Mouse (Mus musculus): ENCODE data around the gene Kirrel3.

The Kirrel3 gene

DNA sequence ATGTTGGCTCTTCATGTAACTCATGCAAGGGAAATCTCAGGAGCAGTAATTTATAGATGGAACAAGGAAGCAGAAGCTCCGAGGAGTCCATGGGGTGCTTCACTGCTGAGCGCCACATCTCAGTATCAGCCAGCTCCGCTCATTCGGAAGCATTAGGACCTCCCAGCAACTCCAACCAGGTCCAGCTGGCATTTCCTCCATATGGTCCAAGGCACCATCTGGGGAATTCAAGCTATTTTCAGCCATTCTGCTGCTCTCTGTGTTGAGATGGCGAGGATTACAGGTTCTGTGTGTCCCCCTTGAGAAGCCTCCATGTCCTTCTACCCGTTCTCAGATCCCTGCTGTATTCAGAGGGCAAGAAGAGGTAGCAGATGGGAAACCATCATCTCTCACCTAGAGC, 419.5 kb downstream of the Kirrel3 start:
- DNase-seq, result no peak

- DNase-seq, result no peak
Observed at GRCm38 (mm10) chr9:34908040-34908439, 422.3 kb downstream of the Kirrel3 start.

GRCm38 (mm10) chr9:34911838-34912237, 426.1 kb downstream of the Kirrel3 start:
- no peak for DNase-seq

GRCm38 (mm10) chr9:34912273-34912972, 426.7 kb downstream of the Kirrel3 start:
- no peak for DNase-seq

DNA sequence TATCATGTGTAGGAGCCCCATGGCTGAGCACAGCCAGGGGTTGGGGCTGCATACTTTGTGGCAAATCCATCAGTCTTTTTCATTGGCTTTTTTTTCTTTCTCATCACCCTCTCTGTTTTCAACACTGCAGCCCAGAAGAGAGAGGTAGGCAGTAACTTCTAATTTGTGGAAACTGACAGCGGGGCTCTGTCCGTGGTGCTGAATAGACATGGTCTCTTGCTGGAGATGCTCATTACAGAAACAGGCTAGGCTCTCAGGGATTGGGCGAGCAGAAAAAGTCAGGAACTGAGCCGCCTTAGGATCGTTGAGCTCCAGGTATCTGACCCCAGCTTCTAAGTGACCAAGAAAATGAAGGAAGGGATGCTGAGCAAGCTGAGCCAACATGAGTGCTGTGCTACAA, 427.3 kb downstream of the Kirrel3 start:
- DNase-seq, result peak; percentile 5 to 18

DNA sequence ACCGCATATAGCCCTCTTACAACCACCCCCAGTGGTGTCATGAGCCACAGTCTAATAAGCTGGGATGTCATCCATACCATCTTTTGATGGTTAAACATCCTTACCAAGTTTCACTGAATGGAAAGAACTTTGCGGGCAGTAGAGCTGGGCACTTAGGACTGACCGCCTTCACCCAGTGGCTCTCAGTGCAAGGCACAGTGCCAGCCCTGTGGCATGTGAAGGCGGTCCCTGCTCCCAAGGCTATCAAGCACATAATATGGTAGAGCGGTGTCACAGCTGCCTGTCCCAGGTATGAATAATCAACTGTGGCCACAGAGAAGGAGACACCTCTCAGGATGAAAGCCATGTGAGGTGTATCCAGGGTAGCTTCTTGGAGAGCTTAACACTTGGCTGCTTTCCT, 433.3 kb downstream of the Kirrel3 start:
- no peak for DNase-seq

DNA sequence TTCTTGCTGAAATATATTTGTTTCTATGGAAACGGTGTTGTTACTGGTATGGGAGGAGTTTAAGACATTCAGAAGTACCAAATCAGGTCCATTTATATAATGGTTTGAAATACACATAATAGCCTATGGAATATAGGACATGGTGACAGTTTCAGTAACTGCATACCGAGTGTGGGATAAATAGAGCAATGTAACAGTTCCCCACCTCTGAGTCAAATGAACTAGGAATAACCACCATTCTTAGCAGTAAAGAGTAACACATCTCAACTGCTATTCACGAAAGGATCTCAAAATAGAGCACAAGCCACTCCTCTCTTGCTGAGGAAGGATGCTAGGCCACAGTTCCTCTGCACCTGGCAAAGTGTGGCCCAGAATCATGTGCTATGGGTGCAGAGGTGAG, 434.4 kb downstream of the Kirrel3 start:
- DNase-seq, result no peak

- DNase-seq, result no peak
Observed at GRCm38 (mm10) chr9:34921941-34922340, 436.2 kb downstream of the Kirrel3 start.

- no peak for DNase-seq
Observed at GRCm38 (mm10) chr9:34922716-34923115, 437.0 kb downstream of the Kirrel3 start.

GRCm38 (mm10) chr9:34923134-34923931, 437.6 kb downstream of the Kirrel3 start:
- no peak for DNase-seq

GRCm38 (mm10) chr9:34925616-34926015, 439.9 kb downstream of the Kirrel3 start:
- no peak for DNase-seq

- DNase-seq, result no peak
Observed at GRCm38 (mm10) chr9:34930371-34930770, 444.7 kb downstream of the Kirrel3 start.

DNA sequence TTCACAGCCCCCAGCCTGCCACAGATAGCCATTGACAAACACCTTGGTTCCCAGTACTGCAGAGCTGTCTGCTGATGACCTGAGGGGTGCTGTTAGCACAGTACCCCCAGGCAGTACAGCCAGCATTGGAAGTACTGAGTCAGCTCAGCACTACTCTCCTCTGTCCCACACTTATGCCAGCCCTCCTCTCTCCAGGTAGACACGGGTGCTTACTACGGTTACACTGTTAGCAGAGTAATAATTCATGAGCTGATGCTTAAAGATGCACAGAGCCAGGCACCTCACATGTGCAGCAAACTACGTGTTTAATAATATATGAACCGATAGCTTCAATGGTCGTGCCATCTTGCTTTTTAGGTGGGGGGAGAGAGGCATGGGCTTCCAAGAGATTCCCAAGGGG, 452.4 kb downstream of the Kirrel3 start:
- no peak for DNase-seq

DNA sequence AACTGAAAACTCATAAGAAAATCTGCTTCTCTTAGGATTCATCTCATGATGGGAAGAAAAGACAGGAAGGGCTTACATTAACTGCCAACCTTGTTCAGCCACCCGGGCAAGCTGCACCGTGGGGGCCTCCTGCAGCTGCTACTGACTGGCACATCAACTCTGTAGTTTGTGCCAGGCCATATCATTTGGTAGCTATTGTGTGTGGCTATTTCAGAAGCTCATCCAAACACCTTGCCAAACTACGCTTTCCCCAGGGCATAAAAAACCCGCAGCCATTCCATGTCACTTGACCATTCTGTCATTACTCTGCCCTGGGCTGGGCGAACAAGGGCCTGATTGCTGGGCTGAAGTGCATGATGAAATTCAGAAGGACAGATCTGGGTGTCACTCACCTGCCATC, 453.9 kb downstream of the Kirrel3 start:
- DNase-seq, result no peak

GRCm38 (mm10) chr9:34942122-34942831, 456.6 kb downstream of the Kirrel3 start:
- DNase-seq, result no peak

GRCm38 (mm10) chr9:34942996-34943395, 457.3 kb downstream of the Kirrel3 start:
- DNase-seq, result no peak

DNA sequence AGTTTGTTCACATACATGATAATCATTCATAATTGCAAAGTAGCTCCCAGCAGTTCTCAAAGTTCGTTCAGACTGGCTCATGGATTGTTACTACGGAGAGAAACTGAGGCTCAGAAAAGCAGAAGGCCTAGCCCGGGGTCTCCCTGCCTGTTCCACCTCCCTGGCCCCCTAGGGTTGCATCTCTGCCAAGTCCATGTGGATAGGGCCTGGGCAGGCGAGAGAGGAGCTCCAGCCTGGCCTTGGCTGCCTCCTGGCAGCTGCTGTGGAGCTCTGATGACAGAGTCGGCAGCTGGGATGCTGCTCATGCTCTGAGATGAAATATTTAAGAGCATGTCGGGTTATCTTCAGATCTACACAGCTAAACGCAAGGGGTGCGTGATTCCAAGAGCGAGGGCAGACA, 459.6 kb downstream of the Kirrel3 start:
- DNase-seq, result no peak

GRCm38 (mm10) chr9:34947258-34947657, 461.6 kb downstream of the Kirrel3 start:
- no peak for DNase-seq

DNA sequence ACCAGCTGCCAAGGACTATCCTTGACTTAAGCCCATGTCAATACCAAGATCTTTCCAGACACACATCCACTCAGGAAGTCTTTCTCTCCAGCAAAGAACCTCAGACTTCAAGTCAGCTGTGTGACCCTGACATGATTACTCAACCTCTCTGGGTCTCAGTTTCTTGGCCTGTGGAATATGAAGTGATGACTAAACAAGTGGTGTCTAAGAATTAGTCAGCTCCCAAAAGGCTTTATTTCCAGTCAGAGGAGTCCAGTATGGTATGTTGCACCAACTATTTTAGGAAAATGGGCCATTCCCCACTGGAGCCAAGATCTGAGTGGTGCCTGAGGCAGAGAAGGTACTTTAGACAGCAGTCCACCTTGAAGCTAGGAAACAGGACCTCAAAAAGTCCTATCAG, 462.0 kb downstream of the Kirrel3 start:
- DNase-seq, result no peak

DNA sequence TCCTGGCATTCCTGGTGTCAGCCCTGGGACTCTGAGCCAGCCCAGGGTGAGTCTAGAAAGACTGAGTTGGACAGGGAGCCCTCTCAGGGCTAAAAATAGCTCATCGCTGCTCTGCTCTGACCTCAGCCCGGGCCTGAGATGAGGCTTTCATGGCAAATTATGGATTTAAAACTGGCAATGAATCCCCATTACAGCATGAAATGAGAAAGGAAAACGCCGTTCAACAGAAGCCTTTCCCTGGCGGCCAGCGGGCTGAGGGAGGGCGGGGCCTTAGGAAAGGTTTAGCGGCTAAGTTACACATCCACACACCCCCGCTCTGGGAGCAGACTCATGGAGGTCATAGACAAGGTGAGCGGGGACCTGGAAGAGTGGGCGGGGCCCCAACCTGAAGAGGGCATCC, 467.7 kb downstream of the Kirrel3 start:
- peak; percentile 4 to 9 for DNase-seq

DNA sequence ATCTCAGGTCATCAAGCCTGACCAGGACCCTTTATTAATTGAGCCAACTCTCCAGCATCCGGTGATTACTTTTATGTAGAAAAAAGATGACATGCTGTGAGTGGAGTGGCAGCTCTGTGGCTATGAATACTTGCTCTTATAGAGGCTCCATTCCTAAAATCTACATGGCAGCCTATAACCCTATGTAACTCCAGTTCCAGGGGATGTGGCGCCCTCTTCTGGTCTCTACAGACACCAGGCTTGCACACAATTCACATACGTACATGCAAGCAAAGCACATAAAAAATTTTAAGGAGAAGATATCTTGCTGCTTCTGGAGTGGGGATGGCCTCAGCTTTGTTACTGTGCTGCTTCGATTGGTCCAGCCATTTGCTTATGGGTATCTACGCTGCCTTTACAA, 468.5 kb downstream of the Kirrel3 start:
- DNase-seq, result peak in 1 of 2 experiments; percentile 2

DNA sequence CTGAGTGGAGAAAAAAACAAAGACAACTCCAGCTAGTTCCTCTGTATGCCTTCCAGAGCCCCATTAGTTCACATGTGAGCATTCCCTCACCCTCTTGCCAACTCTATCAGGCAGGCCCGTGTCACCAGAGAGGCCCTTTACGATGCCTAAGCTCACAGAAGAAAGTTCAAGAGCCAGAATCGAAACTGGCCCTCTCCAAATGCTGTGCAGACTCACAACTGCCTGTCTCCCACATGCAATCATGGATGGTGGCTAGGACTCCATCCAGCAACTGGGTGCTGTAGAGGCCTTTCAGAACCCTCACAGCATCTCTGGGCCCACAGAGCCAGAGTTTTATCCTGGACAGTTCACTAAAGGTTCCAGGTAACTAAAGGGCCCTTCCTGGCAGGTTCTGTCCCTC, 470.8 kb downstream of the Kirrel3 start:
- DNase-seq, result no peak

DNA sequence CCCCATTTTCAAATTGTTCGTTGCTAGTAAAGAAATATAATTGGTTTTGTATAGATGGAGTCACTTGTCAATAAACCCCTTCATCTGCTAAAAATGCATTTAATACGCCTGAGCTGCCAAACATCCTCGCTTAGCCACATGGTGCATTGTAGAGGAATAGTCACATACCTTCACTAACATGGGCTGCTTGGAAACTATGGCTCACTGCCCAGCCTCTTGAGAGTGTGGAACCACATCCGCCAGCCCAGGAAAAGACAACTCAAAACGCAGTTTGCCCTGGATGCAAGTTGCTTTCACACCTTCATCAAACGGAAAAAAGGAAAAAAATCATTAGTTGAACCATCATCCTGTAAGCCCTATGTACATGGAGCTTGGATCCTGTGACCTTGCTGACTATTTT, 472.0 kb downstream of the Kirrel3 start:
- no peak for DNase-seq

Data from lung, adult 18-20 months (tissue).